Mouse (Mus musculus) MEL (cell line): ENCODE measurements at regions not wholly inside any gene's neighbourhood (a gene's known extent, or its start where the extent isn't known, plus 50 kb on each side); places are given as distances from the start of the nearest gene placed in this dataset.

Experiments
- DNase-seq: peaks from one replicate; pipeline ENCODE4 v3.0.0; 2011; ENCODE audit warnings: low read depth, low spot score
- H3K27ac ChIP-seq: 2 replicates; pipeline ENCODE4 v1.5.1; 2012; ENCODE audit warnings: low read depth, mild to moderate bottlenecking, control low read depth, low read length, moderate library complexity; ENCODE audit not compliant: control insufficient read depth
- H3K27me3 ChIP-seq, 2 experiments: fragments of 150-350 bp in 1 of 2; sonication (generic) in 1 of 2; 2 replicates each; pipeline ENCODE4 v1.6.1; 2012; ENCODE audit warnings: low read length in 2 of 2, mild to moderate bottlenecking in 2 of 2, improper control_type of control experiment in 1 of 2, moderate library complexity in 1 of 2; ENCODE audit not compliant: insufficient read depth in 2 of 2, control insufficient read depth in 1 of 2
- H3K36me3 ChIP-seq, 2 experiments: 2 replicates each; pipeline ENCODE4 v1.6.1; 2012 to 2014; ENCODE audit warnings: low read length in 2 of 2, improper control_type of control experiment in 1 of 2, inconsistent platforms in 1 of 2, mild to moderate bottlenecking in 1 of 2; ENCODE audit not compliant: insufficient read depth in 2 of 2, control insufficient read depth in 1 of 2
- H3K4me1 ChIP-seq, 2 experiments: fragments of 150-350 bp in 1 of 2; sonication (generic) in 1 of 2; 2 replicates each; pipeline ENCODE4 v1.6.1; 2012; ENCODE audit warnings: low read length in 2 of 2, improper control_type of control experiment in 1 of 2, mild to moderate bottlenecking in 1 of 2; ENCODE audit not compliant: insufficient read depth in 2 of 2, control insufficient read depth in 1 of 2
- H3K4me3 ChIP-seq, 2 experiments: fragments of 150-350 bp in 1 of 2; sonication (generic) in 1 of 2; 2 replicates each; pipeline ENCODE4 v1.5.1; 2012; ENCODE audit warnings: low read depth in 2 of 2, low read length in 2 of 2, mild to moderate bottlenecking in 2 of 2, moderate library complexity in 2 of 2, control low read depth in 1 of 2, improper control_type of control experiment in 1 of 2; ENCODE audit not compliant: control insufficient read depth in 1 of 2, insufficient read depth in 1 of 2
- H3K79me2 ChIP-seq: 2 replicates; pipeline ENCODE4 v1.6.1; 2012; ENCODE audit warnings: mild to moderate bottlenecking, low read length, moderate library complexity; ENCODE audit not compliant: control insufficient read depth, poor library complexity, insufficient read depth
- H3K9ac ChIP-seq: 2 replicates; pipeline ENCODE4 v1.6.1; 2012; ENCODE audit warnings: low read depth, mild to moderate bottlenecking, control low read depth, low read length, moderate library complexity; ENCODE audit not compliant: control insufficient read depth, poor library complexity, severe bottlenecking
- H3K9me3 ChIP-seq: fragments of 150-350 bp; sonication (generic); replicated peaks from 2 replicates; pipeline ENCODE4 v1.6.1; 2012; ENCODE audit warnings: mild to moderate bottlenecking, low read length, improper control_type of control experiment, moderate library complexity; ENCODE audit not compliant: insufficient read depth
- BHLHE40 ChIP-seq: IDR thresholded peaks from 2 replicates; pipeline ENCODE4 v1.6.1; 2012; ENCODE audit warnings: low read depth, mild to moderate bottlenecking, inconsistent platforms, low read length, improper control_type of control experiment, borderline replicate concordance
- CHD1 ChIP-seq: IDR thresholded peaks from 2 replicates; pipeline ENCODE4 v1.6.1; 2012; ENCODE audit warnings: low read depth, mild to moderate bottlenecking, inconsistent platforms, low read length, improper control_type of control experiment
- ELF1 ChIP-seq: IDR thresholded peaks from 2 replicates; pipeline ENCODE4 v1.6.1; 2014; ENCODE audit warnings: low read depth, mild to moderate bottlenecking, inconsistent platforms, low read length, improper control_type of control experiment, moderate library complexity
- EP300 ChIP-seq, 2 experiments: IDR thresholded peaks; 2 replicates each; pipeline ENCODE4 v1.6.1; 2011; ENCODE audit warnings: improper control_type of control experiment in 2 of 2, low read length in 2 of 2, low read depth in 1 of 2, mild to moderate bottlenecking in 1 of 2
- GABPA ChIP-seq: IDR thresholded peaks from 2 replicates; pipeline ENCODE4 v1.6.1; 2012; ENCODE audit warnings: low read depth, mild to moderate bottlenecking, inconsistent platforms, low read length, improper control_type of control experiment, moderate library complexity
- JUND ChIP-seq: IDR thresholded peaks from 2 replicates; pipeline ENCODE4 v1.6.1; 2011; ENCODE audit warnings: low read depth, mild to moderate bottlenecking, improper control_type of control experiment, low read length
- KAT2A ChIP-seq: conservative IDR thresholded peaks from 2 replicates; pipeline ENCODE4 v1.6.1; 2012; ENCODE audit warnings: low read depth, low read length, improper control_type of control experiment, inconsistent platforms
- MAX ChIP-seq: IDR thresholded peaks from 2 replicates; pipeline ENCODE4 v1.6.1; 2011; ENCODE audit warnings: low read length, improper control_type of control experiment
- MEF2A ChIP-seq: IDR thresholded peaks from 2 replicates; pipeline ENCODE4 v1.6.1; 2014; ENCODE audit warnings: low read depth, mild to moderate bottlenecking, inconsistent platforms, low read length, improper control_type of control experiment; ENCODE audit not compliant: poor library complexity, insufficient replicate concordance, severe bottlenecking; ENCODE audit errors: extremely low read depth
- MYB ChIP-seq: IDR thresholded peaks from 2 replicates; pipeline ENCODE4 v1.6.1; 2011; ENCODE audit warnings: mild to moderate bottlenecking, low read depth, low read length, improper control_type of control experiment
- NELFE ChIP-seq: IDR thresholded peaks from 2 replicates; pipeline ENCODE4 v1.6.1; 2011; ENCODE audit warnings: low read depth, low read length, improper control_type of control experiment
- POLR2AphosphoS5 ChIP-seq: IDR thresholded peaks from 2 replicates; pipeline ENCODE4 v1.6.1; 2012; ENCODE audit warnings: low read depth, borderline replicate concordance, mild to moderate bottlenecking, inconsistent platforms, low read length, moderate library complexity, mixed read lengths
- RAD21 ChIP-seq: IDR thresholded peaks from 2 replicates; pipeline ENCODE4 v1.6.1; 2011; ENCODE audit warnings: mild to moderate bottlenecking, low read depth, low read length, improper control_type of control experiment
- RCOR1 ChIP-seq: IDR thresholded peaks from 2 replicates; pipeline ENCODE4 v1.6.1; 2012; ENCODE audit warnings: low read depth, mild to moderate bottlenecking, inconsistent platforms, low read length, improper control_type of control experiment
- SMC3 ChIP-seq: IDR thresholded peaks from 2 replicates; pipeline ENCODE4 v1.6.1; 2011; ENCODE audit warnings: low read depth, low read length, improper control_type of control experiment
- TBP ChIP-seq: IDR thresholded peaks from 2 replicates; pipeline ENCODE4 v1.8.0; 2011; ENCODE audit warnings: low read depth, low read length, improper control_type of control experiment
- TCF12 ChIP-seq: IDR thresholded peaks from 2 replicates; pipeline ENCODE4 v1.6.1; 2014; ENCODE audit warnings: low read depth, mild to moderate bottlenecking, inconsistent platforms, low read length, improper control_type of control experiment, moderate library complexity
- UBTF ChIP-seq: IDR thresholded peaks from 2 replicates; pipeline ENCODE4 v1.6.1; 2012; ENCODE audit warnings: low read depth, mild to moderate bottlenecking, inconsistent platforms, low read length, improper control_type of control experiment, moderate library complexity, borderline replicate concordance; ENCODE audit not compliant: insufficient read depth
- USF1 ChIP-seq: IDR thresholded peaks from 2 replicates; pipeline ENCODE4 v1.6.1; 2014; ENCODE audit warnings: low read depth, mild to moderate bottlenecking, inconsistent platforms, low read length, improper control_type of control experiment, moderate library complexity
- ZKSCAN1 ChIP-seq: IDR thresholded peaks from 2 replicates; pipeline ENCODE4 v1.6.1; 2012; ENCODE audit warnings: low read depth, mild to moderate bottlenecking, inconsistent platforms, low read length, improper control_type of control experiment, moderate library complexity
- ZMIZ1 ChIP-seq: IDR thresholded peaks from 2 replicates; pipeline ENCODE4 v1.6.1; 2012; ENCODE audit warnings: low read depth, mild to moderate bottlenecking, inconsistent platforms, low read length, improper control_type of control experiment, moderate library complexity

DNA sequence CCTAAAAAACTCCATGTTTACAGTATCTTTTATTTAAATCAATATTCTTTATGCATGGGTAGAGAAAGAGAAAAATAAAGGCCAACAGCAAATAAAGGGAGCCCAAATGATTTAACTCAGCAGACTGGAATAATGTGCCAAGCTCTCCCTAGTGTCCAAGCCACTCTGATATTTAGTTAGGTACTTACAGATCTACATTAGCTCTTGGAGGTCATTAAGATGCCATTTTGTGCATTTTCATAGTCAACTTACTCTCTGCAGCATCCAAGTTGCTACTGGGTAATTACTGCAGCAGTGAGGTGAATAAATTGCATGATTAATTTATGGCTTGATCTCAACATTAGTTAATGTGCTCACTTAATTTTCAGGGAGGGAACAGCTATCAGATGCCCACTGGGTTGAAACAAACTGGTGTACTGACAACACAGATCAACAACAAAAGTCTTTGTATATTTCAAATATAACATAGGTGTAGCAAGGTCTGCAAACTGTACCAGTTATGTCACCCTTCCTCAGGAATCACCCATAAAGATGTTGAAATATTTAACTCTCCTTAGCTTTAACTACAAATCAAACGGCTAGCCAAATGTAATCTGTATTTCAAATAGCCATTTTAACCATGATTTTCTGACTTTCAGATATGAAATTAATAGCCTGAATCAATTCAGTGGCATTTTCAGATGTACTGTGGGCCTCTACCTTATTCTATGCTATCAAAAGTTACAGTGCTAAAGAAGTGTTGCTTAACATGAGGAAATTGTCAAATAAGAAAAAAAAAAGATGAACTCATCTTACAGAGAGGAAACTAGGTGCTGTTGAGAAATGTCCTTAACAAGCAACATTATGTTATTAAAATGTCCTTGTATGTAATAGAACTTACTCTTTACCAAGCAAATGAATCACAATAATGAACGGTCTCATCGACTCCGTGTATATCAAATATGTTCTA is 163.8 kb upstream of the Hapln1 start:
- H3K79me2 ChIP-seq: peaks cover under 1% of the 10 kb centered on the region; the same call in 1 of the 2 replicates
- no peaks in the 10 kb centered on the region for H3K27me3 ChIP-seq
- H3K9ac ChIP-seq: no peak overlapping the region
- TF ChIP-seq SMC3: no peak
- TF ChIP-seq UBTF: no peak
- no peak for TF ChIP-seq RCOR1
- TF ChIP-seq ZKSCAN1: no peak
- no peak for TF ChIP-seq ZMIZ1
- TF ChIP-seq KAT2A: no peak
- TF ChIP-seq ELF1: no peak
- no peak for TF ChIP-seq MYB
- no peak for TF ChIP-seq USF1
- no peak for TF ChIP-seq MAX
- no peak for TF ChIP-seq TBP
- no peak for TF ChIP-seq MEF2A
- TF ChIP-seq TCF12: no peak
- TF ChIP-seq POLR2AphosphoS5: no peak
- TF ChIP-seq RAD21: no peak
- H3K9me3 ChIP-seq: no peaks in the 10 kb centered on the region
- peaks cover 0 to 2% of the 10 kb centered on the region in 2 experiments; a peak in 1 of 4 replicates for H3K4me1 ChIP-seq
- no peak for DNase-seq
- H3K4me3 ChIP-seq: no peak overlapping the region
- no peak overlapping the region for H3K27ac ChIP-seq
- H3K36me3 ChIP-seq: peaks cover 0 to 3% of the 10 kb centered on the region in 2 experiments; a peak in 1 of 4 replicates

DNA sequence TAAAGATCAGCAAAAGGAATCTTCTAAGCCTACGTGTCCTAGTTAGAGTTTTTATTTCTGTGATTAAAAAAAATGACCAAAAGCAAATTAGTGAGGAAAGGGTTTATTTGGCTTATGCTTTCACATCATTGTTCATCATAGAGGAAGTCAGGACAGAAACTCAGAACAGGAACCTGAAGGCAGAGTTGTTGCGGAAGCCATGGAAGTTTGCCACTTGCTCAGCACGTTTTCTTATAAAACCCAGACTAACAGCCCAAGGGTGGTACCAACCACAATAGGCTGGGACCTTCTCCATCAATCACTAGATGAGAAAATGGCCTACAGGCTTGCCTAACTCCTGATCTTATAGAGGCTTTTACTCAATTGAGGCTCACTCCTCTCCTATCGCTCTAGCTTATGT is 161.2 kb upstream of the Hapln1 start:
- Histone ChIP-seq H3K9me3 (no peaks in the 10 kb centered on the region), H3K27me3 (no peaks in the 10 kb centered on the region)
- TF ChIP-seq JUND: no peak
- no peak for TF ChIP-seq CHD1
- no peak for TF ChIP-seq EP300 (IDR thresholded peaks at IDR 0.05; ENCODE audit: low read depth in 1 of 2, low read length in 2 of 2)
- TF ChIP-seq RAD21: no peak
- no peak for TF ChIP-seq ZKSCAN1
- no peak for TF ChIP-seq NELFE
- no peak for TF ChIP-seq BHLHE40
- no peak for TF ChIP-seq TCF12
- TF ChIP-seq GABPA: no peak
- TF ChIP-seq, all 39 proteins: peak for 0
- Histone ChIP-seq H3K79me2 (peaks cover 5% of the 10 kb centered on the region; the same call in 1 of the 2 replicates), H3K4me1 (peaks cover 2 to 4% of the 10 kb centered on the region in 2 experiments; a peak in 3 of 4 replicates), H3K4me3 (no peak overlapping the region), H3K27ac (no peak overlapping the region), H3K9ac (no peak overlapping the region), H3K36me3 (peaks cover 0 to 10% of the 10 kb centered on the region in 2 experiments; a peak in 2 of 4 replicates)
- DNase-seq: no peak
